Mouse (Mus musculus) embryo, embryonic 11 days (tissue): ENCODE measurements around the gene Olfr750.

ENCODE experiments used
- DNase-seq: peaks from one replicate; pipeline ENCODE4 v3.0.0-alpha.2; 2015

Gene Olfr750

GRCm38 (mm10) chr14:51026391-51027133 lies 47.7 kb downstream of the Olfr750 start:
- DNase-seq: peak; percentile 81

GRCm38 (mm10) chr14:51024820-51025219 lies 49.4 kb downstream of the Olfr750 start:
- no peak for DNase-seq

GRCm38 (mm10) chr14:51023457-51023856 lies 50.8 kb downstream of the Olfr750 start:
- no peak for DNase-seq

- no peak for DNase-seq
Measured at GRCm38 (mm10) chr14:51017256-51017655, 57.0 kb downstream of the Olfr750 start.
